Mouse (Mus musculus): ENCODE results near the gene Cables2. TPM values are rescaled to one million over a fixed set of nuclear protein-coding genes. Genes with fewer than 3 reads are reported as not detected.

The Cables2 gene
- polyA plus RNA-seq, 1 experiment from 2014 or later: 40.9 TPM

DNA sequence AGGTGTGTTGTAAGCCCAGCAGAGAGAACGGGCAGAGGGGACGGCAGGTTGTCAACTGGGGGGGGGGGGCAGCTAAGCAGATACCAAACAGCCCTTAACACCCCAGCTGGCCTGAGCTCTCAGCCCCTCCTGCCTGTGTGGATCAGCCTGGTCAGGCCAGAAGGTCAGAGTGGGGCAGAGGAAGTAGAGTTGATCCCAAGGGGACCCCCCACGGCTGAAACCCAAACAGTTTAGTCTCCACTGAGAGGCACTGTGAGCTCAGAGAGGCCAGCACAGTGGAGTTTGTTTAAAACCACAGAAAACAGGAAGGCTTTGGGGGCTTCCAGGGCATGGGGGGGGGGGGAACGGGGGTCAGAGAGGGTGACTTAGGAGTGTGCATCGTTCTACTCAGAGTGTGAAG is 56.4 kb downstream of the Cables2 start:
- no peak overlapping the region for H3K9ac ChIP-seq
- no peak overlapping the region for H3K4me2 ChIP-seq (replicated peaks)
- no peak overlapping the region for H3K4me3 ChIP-seq (replicated peaks; ENCODE audit: low read length)
- no peaks in the 10 kb centered on the region; the same call in 1 of the 2 replicates for H3K4me1 ChIP-seq (replicated peaks; ENCODE audit: control insufficient read depth, insufficient read depth, low read length)
- H3K9me3 ChIP-seq (ENCODE audit: control insufficient read depth, low read length): no peaks in the 10 kb centered on the region
- ATAC-seq (ENCODE audit: low FRiP score) (no peak), DNase-seq (ENCODE audit: low spot score) (no peak)
- no peak overlapping the region for H3K27ac ChIP-seq
- 70% methylated on average over 5 of the region's 5 CpGs for WGBS
- H3K36me3 ChIP-seq (replicated peaks; ENCODE audit: control insufficient read depth, insufficient read depth): no peaks in the 10 kb centered on the region
- H3K27me3 ChIP-seq (ENCODE audit: control insufficient read depth, insufficient read depth, low read length): no peaks in the 10 kb centered on the region

DNA sequence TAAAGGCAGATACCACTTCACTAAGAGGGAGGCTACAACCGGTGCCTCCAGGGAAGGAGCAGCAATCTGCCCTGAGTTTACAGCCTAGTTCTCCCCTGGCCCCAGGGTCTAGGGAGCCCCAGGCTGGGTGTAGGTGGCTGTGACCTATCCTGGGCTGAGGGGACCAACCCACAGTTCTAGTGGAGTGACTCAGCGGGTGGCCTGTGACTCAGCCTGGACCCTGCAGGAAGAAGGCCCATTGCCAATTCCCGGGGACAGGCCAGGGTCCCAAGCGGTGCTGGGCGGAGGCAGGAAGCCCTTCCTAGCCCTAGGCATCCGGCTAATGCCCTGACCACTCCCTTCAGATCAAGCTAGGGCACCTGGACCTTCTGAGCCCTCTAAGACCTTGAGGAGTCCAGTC is 57.3 kb downstream of the Cables2 start:
- DNase-seq (ENCODE audit: low spot score) (no peak), ATAC-seq (ENCODE audit: low FRiP score) (no peak)
- Histone ChIP-seq H3K27ac (no peak overlapping the region), H3K36me3 (replicated peaks; ENCODE audit: control insufficient read depth, insufficient read depth) (no peaks in the 10 kb centered on the region), H3K27me3 (ENCODE audit: control insufficient read depth, insufficient read depth, low read length) (no peaks in the 10 kb centered on the region), H3K9ac (no peak overlapping the region), H3K4me1 (replicated peaks; ENCODE audit: control insufficient read depth, insufficient read depth, low read length) (no peaks in the 10 kb centered on the region; the same call in 1 of the 2 replicates), H3K4me2 (replicated peaks) (no peak overlapping the region), H3K4me3 (replicated peaks; ENCODE audit: low read length) (no peak overlapping the region), H3K9me3 (ENCODE audit: control insufficient read depth, low read length) (no peaks in the 10 kb centered on the region)
- 83% methylated on average over 6 of the region's 6 CpGs for WGBS

DNA sequence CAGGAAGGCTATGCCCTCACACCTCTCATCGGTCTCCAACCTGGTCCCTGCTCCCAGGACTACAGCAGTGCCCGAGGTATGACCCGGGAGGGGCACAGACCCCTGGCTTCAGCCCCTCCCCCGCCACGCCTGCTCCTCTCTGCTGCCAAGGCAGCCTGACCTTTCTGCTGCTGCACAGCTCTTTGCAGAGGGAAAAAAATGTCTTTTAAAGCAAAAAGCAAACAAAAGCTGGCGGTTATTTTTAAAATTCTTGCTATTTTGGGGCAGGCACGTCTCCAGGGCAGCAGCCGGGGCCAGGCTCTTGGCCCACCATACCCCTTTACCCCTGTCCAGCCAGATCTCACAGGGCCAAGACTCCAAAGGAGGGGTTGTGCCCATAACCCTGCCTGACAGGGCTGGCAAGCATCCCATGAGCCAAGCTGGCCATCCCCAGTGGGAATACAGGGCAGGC is 58.3 kb downstream of the Cables2 start:
- Histone ChIP-seq H3K27ac (no peak overlapping the region), H3K27me3 (ENCODE audit: control insufficient read depth, insufficient read depth, low read length) (no peaks in the 10 kb centered on the region), H3K36me3 (replicated peaks; ENCODE audit: control insufficient read depth, insufficient read depth) (no peaks in the 10 kb centered on the region), H3K9ac (no peak overlapping the region), H3K4me3 (replicated peaks; ENCODE audit: low read length) (no peak overlapping the region), H3K4me1 (replicated peaks; ENCODE audit: control insufficient read depth, insufficient read depth, low read length) (no peaks in the 10 kb centered on the region; the same call in 1 of the 2 replicates), H3K4me2 (replicated peaks) (no peak overlapping the region), H3K9me3 (ENCODE audit: control insufficient read depth, low read length) (no peaks in the 10 kb centered on the region)
- WGBS: 74% methylated on average over 8 of the region's 8 CpGs
- ATAC-seq (ENCODE audit: low FRiP score) (no peak), DNase-seq (ENCODE audit: low spot score) (no peak)

DNA sequence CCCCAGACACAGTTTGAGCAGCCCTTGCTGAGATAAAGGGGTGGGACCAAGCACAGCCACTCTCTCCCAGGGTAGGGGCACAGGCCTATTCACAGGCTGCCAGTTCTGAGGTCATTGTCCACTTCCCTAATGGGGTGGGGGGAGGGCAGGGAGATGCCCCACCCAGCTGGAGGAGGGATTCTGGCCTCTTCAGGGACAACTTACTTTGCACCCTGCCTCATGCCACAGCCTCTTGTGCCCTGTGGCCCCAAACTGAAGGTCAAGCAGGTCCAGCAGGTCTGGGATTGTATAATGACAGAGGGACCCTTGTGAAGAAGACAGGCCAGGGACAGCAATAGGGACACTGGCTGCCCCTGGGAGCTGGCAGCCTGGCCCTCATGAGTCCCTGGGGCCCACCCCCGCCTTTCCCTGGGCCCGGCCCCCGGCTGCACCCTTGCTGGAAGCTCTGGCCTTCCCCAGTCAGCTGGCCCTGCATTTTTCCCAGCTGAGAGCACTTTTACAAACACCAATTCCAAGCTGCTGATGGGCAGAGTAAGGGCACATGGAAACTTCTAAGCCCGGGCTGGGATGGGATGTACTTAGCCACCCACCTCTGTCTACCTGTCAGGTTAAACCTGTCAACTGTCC is 58.8 kb downstream of the Cables2 start:
- ATAC-seq (ENCODE audit: low FRiP score) (no peak), DNase-seq (ENCODE audit: low spot score) (no peak)
- Histone ChIP-seq H3K9me3 (ENCODE audit: control insufficient read depth, low read length) (no peaks in the 10 kb centered on the region), H3K4me2 (replicated peaks) (no peak overlapping the region), H3K4me1 (replicated peaks; ENCODE audit: control insufficient read depth, insufficient read depth, low read length) (no peaks in the 10 kb centered on the region; the same call in 1 of the 2 replicates), H3K4me3 (replicated peaks; ENCODE audit: low read length) (no peak overlapping the region), H3K27ac (no peak overlapping the region), H3K27me3 (ENCODE audit: control insufficient read depth, insufficient read depth, low read length) (no peaks in the 10 kb centered on the region), H3K9ac (no peak overlapping the region), H3K36me3 (replicated peaks; ENCODE audit: control insufficient read depth, insufficient read depth) (no peaks in the 10 kb centered on the region)
- WGBS: 83% methylated on average over 4 of the region's 4 CpGs

DNA sequence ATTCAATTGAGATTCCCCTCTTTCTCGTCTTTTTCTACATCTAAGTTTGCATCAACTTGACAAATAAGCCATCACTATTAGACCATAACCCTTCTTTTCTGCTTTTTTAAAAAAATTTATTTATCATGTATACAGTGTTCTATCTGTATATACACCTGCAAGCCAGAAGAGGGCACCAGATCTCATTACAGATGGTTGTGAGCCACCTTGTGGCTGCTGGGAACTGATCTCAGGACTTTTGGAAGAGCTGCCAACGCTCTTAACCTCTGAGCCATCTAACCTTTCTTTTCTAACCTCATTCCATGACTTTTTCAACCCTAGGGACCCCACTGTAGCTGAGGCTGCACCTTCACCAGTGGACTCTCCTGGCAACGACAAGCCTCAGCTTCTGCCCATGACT is 61.0 kb downstream of the Cables2 start:
- 94% methylated on average over 3 of the region's 3 CpGs for WGBS
- ATAC-seq (ENCODE audit: low FRiP score) (no peak), DNase-seq (ENCODE audit: low spot score) (no peak)
- Histone ChIP-seq H3K4me1 (replicated peaks; ENCODE audit: control insufficient read depth, insufficient read depth, low read length) (no peaks in the 10 kb centered on the region; the same call in 1 of the 2 replicates), H3K4me3 (replicated peaks; ENCODE audit: low read length) (no peak overlapping the region), H3K36me3 (replicated peaks; ENCODE audit: control insufficient read depth, insufficient read depth) (no peaks in the 10 kb centered on the region), H3K27ac (no peak overlapping the region), H3K4me2 (replicated peaks) (no peak overlapping the region), H3K9me3 (ENCODE audit: control insufficient read depth, low read length) (no peaks in the 10 kb centered on the region), H3K27me3 (ENCODE audit: control insufficient read depth, insufficient read depth, low read length) (no peaks in the 10 kb centered on the region), H3K9ac (no peak overlapping the region)

DNA sequence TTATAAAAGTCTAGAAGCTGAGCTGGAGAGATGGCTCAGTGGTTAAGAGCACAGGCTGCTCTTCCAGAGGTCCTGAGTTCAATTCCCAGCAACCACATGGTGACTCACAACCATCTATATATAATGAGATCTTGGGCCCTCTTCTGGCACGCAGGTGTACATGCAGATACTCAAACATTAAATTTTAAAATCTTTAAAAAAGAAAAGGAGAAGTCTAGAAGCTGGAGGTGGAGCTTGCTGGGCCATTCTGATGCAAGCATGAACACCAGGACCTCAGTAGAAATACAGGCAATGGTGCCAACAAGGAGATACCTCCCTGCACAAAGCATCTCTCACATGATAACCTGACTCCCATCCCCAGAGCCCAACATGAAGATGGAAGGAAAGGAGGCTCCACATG is 64.3 kb downstream of the Cables2 start:
- 96% methylated on average over 1 of the region's 1 CpGs for WGBS

More for the DNA sequence above, 64.3 kb downstream of the Cables2 start:
- DNase-seq (ENCODE audit: low spot score): no peak
- Histone ChIP-seq H3K9me3 (ENCODE audit: control insufficient read depth, low read length) (no peaks in the 10 kb centered on the region), H3K36me3 (replicated peaks; ENCODE audit: control insufficient read depth, insufficient read depth) (no peaks in the 10 kb centered on the region), H3K9ac (no peak overlapping the region), H3K4me1 (replicated peaks; ENCODE audit: control insufficient read depth, insufficient read depth, low read length) (peaks cover 18% of the 10 kb centered on the region; the same call in 1 of the 2 replicates), H3K27me3 (ENCODE audit: control insufficient read depth, insufficient read depth, low read length) (no peaks in the 10 kb centered on the region), H3K4me2 (replicated peaks) (no peak overlapping the region), H3K4me3 (replicated peaks; ENCODE audit: low read length) (no peak overlapping the region), H3K27ac (no peak overlapping the region)
- ATAC-seq (ENCODE audit: low FRiP score): no peak

Small RNA genes lying within 50 kb of the gene (microRNA-seq; reads per million reads assigned to microRNA genes)
- gene Mir3091: not detected

Other genes starting within 250 kb of the Cables2 start
- gene Lsm14b, start 248.5 kb downstream of the Cables2 start, polyA plus RNA-seq (2014; fragmentation: Nextera tagmentation; extraction: Ambion mirVana): 16.1 and 16.9 TPM in 2 replicates
- gene Psma7, start 231.1 kb downstream of the Cables2 start, polyA plus RNA-seq (2014; fragmentation: Nextera tagmentation; extraction: Ambion mirVana): 515 and 631 TPM in 2 replicates
- gene Ss18l1, start 231.0 kb downstream of the Cables2 start, polyA plus RNA-seq (2014; fragmentation: Nextera tagmentation; extraction: Ambion mirVana): 54.2 and 57.2 TPM in 2 replicates
- 29.4 and 30.2 TPM in 2 replicates for gene Mtg2, start 202.9 kb downstream of the Cables2 start, polyA plus RNA-seq (2014; fragmentation: Nextera tagmentation; extraction: Ambion mirVana)
- gene Hrh3, start 169.0 kb downstream of the Cables2 start, polyA plus RNA-seq (2014; fragmentation: Nextera tagmentation; extraction: Ambion mirVana): 1.4 and 1.7 TPM in 2 replicates
- 73.1 and 79.2 TPM in 2 replicates for gene Osbpl2, start 154.2 kb downstream of the Cables2 start, polyA plus RNA-seq (2014; fragmentation: Nextera tagmentation; extraction: Ambion mirVana)
- 148 and 149 TPM in 2 replicates for gene Adrm1, start 102.0 kb downstream of the Cables2 start, polyA plus RNA-seq (2014; fragmentation: Nextera tagmentation; extraction: Ambion mirVana)
- gene Lama5, start 47.6 kb downstream of the Cables2 start, polyA plus RNA-seq (2014; fragmentation: Nextera tagmentation; extraction: Ambion mirVana): 2.6 and 2.9 TPM in 2 replicates
- 372 and 509 TPM in 2 replicates for gene Rps21, start 16.1 kb downstream of the Cables2 start, polyA plus RNA-seq (2014; fragmentation: Nextera tagmentation; extraction: Ambion mirVana)
- gene Rbbp8nl, start 16.4 kb upstream of the Cables2 start, polyA plus RNA-seq (2014; fragmentation: Nextera tagmentation; extraction: Ambion mirVana): not detected in 2 replicates
- 0.05 TPM in 1 of 2 replicates, not detected in the other for gene Gata5, start 61.2 kb upstream of the Cables2 start, polyA plus RNA-seq (2014; fragmentation: Nextera tagmentation; extraction: Ambion mirVana)
- gene Slco4a1, start 182.7 kb upstream of the Cables2 start, polyA plus RNA-seq (2014; fragmentation: Nextera tagmentation; extraction: Ambion mirVana): 1.4 and 2.2 TPM in 2 replicates
- 2.5 and 3.5 TPM in 2 replicates for gene Ntsr1, start 226.5 kb upstream of the Cables2 start, polyA plus RNA-seq (2014; fragmentation: Nextera tagmentation; extraction: Ambion mirVana)

Measured in hindbrain, embryonic 14.5 days (tissue).